Mouse (Mus musculus) lung, adult 2 months (tissue): ENCODE results near the gene Mindy4. TPM values are rescaled to one million over a fixed set of nuclear protein-coding genes. Genes with fewer than 3 reads are reported as not detected.

ENCODE experiments used
- DNase-seq: peaks from one replicate; pipeline ENCODE4 v3.0.0; 2022
- H3K4me1 ChIP-seq: fragments of 200-500 bp; 2 replicates; pipeline ENCODE4 v1.6.1; 2011; ENCODE audit warnings: low read length; ENCODE audit not compliant: control insufficient read depth, insufficient read depth
- H3K4me3 ChIP-seq: fragments of 200-500 bp; replicated peaks from 2 replicates; pipeline ENCODE3; 2011; ENCODE audit warnings: low read depth, mild to moderate bottlenecking, control low read depth, low read length; ENCODE audit errors: extremely low read depth
- CTCF ChIP-seq: fragments of 200-500 bp; IDR thresholded peaks from 2 replicates; pipeline ENCODE4 v1.5.1; 2011; ENCODE audit warnings: mild to moderate bottlenecking, low read length, control low read depth; ENCODE audit not compliant: insufficient read depth
- POLR2A ChIP-seq: fragments of 200-500 bp; IDR thresholded peaks from 2 replicates; pipeline ENCODE4 v1.6.1; 2011; ENCODE audit warnings: low read depth, mild to moderate bottlenecking, control low read depth, low read length, borderline replicate concordance; ENCODE audit errors: extremely low read depth
- WGBS: fragments of 180-500 bp; shearing (Covaris S2); methylation state at CpG from one replicate; pipeline ENCODE4 v1.1.7; 2018; 5-methylcytosine and 5-hydroxymethylcytosine counted together
- polyA plus RNA-seq: library from polyadenylated mRNA; depleted of rRNA; stranded (reverse); fragments of >200 nt; gene quantifications from 2 replicates; pipeline ENCODE4 v1.2.3, GENCODE M21; 2012

Mindy4 gene
- polyA plus RNA-seq, 1 experiment, result 35.7 TPM

DNA sequence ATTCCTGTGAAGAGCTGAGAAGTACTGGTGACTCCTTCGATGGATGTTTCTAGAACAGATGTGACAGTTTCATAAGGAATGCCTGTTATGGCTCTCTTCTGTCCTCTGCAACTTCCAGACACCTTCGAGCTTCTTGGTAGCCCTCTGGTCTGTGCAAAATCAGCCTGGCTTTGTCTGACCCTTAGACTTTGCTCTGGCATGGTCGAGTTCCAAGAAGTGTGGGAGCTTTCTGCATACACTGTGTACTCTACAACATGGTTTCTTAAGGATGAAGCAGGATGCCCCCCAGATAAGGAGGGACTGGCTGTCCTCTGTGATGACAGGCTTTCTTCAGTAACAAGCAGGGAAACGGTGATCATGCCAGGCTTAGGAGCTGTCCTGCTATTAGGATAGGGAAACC, 125.0 kb downstream of the Mindy4 start:
- H3K4me1 ChIP-seq, result peaks cover 26% of the 10 kb centered on the region
- no peak overlapping the region for H3K4me3 ChIP-seq
- 54% methylated on average over 4 of the region's 4 CpGs for WGBS
- no peak for DNase-seq
- TF ChIP-seq CTCF (no peak), POLR2A (no peak)

DNA sequence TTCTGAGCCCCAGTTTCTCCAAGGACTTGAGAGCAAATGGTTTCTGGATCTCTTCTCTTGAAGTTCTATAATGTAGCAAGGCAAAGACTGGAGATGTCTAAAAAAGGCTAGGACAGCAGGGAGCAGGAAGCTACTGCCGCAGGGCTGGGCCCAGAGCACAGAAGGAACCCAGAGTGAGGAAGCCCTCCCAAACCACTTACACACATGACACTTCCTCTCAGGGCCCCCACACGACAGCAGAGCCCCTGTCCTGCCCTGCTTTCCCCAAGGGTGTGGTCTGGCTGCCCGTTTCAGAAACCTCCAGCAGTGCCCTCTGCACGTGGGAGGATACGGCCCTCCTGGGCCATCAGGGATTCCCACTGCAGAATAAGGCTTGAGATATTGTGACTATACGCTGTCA, 128.1 kb downstream of the Mindy4 start:
- Histone ChIP-seq H3K4me3 (no peak overlapping the region), H3K4me1 (peaks cover 19% of the 10 kb centered on the region)
- TF ChIP-seq POLR2A (no peak), CTCF (no peak)
- WGBS, result 40% methylated on average over 6 of the region's 6 CpGs
- no peak for DNase-seq

DNA sequence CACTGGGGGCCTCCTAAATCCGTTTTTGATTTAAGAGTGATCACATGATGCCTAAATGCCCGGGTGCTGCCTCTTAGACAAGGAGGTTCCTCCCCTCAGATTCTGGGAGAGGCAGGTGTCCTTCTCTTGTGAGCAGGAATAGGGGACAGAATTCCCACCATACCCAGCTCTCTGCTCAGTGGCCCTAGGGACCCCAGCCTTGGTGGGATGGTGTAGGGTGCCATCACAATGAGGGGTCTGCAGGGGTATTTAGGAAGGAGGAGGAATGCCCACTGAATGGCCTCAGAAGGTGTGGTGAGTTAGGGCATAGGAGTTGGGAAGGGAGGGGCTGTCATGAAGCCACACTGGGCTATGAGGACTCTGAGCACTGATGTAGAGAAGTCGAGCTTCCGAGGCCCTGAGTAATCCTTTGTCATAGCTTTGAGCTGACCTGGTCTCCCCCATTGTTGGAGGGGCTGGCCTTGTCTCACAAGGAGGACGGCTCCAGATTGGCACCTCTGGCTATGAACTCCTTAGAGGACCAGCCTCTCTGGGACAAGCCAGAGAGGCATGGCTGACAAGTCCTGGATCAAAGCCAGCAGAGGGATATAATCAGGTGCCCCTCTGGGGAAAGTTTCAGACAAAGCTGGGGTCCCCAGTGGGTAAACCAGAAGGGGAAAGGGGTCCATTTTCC, 129.1 kb downstream of the Mindy4 start:
- H3K4me1 ChIP-seq, result peaks cover 14% of the 10 kb centered on the region
- TF ChIP-seq POLR2A (no peak), CTCF (no peak)
- no peak overlapping the region for H3K4me3 ChIP-seq
- DNase-seq, result no peak
- WGBS, result 60% methylated on average over 5 of the region's 5 CpGs

DNA sequence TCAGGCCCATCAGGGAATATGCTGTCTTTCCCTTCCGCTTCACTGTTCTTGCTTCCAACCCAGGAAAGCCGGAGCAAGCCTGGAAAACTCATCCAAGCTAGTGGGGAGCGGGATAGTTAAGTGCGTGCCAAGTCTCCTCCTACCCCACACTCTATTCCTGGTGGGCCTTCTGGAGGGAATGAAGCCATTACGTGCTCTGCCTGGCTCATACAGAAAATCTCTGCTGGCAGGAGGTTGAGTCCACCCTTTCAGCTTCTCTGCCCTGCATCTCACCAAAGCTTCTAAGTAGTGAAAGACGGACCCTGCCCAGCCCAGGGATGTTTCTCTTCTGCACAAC, 129.6 kb downstream of the Mindy4 start:
- no peak for DNase-seq
- H3K4me1 ChIP-seq, result peaks cover 14% of the 10 kb centered on the region
- TF ChIP-seq CTCF (no peak), POLR2A (no peak)
- WGBS, result 86% methylated on average over 6 of the region's 6 CpGs
- H3K4me3 ChIP-seq, result no peak overlapping the region

DNA sequence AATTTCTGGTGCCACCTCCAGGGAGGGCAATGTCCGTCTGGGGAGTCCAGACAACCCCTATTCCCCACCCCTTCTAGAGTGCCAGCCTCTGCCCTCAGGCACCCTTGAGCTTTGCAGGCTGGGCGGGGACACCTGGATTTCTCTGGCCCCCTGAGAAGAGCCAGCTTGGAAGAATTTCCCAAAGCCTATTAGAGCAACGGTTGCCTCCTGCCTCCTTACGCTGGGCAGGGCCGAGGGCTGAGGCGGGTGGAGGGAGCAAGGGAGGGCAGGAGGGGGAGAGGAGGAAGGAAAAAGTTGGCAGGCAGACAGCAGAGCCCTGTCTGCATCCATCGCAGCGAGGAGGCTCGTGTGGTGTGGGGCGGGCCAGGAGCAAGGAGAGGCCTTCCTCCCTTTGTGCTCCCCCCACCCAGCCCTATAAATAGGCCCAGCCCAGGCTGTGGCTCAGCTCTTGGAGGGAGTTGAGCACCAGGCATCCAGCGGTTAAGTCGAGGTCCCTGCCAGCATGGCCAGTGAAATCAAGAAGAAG, 132.9 kb downstream of the Mindy4 start, which contains the start of gene Aqp1:
Gene Aqp1, plus strand, starts transcription at position 444 of the 526 bp plus-strand sequence.
- TF ChIP-seq CTCF, result no peak
- TF ChIP-seq POLR2A, result peak; percentile 99
- Histone ChIP-seq H3K4me3 (peak within 1 kb of the TSS; percentile 75), H3K4me1 (peaks cover 6% of the 10 kb centered on the region)
- peak; percentile 68 for DNase-seq
- WGBS, result 4% methylated on average over 12 of the region's 12 CpGs

- Histone ChIP-seq H3K4me1 (peaks cover 10% of the 10 kb centered on the region), H3K4me3 (peak overlapping the region; percentile 75)
- WGBS, result 41% methylated on average over 5 of the region's 5 CpGs
- TF ChIP-seq POLR2A, result no peak
- no peak for TF ChIP-seq CTCF
- no peak for DNase-seq
These were observed 134.1 kb downstream of the Mindy4 start for GRCm38 (mm10) chr6:55337242-55337641.

DNA sequence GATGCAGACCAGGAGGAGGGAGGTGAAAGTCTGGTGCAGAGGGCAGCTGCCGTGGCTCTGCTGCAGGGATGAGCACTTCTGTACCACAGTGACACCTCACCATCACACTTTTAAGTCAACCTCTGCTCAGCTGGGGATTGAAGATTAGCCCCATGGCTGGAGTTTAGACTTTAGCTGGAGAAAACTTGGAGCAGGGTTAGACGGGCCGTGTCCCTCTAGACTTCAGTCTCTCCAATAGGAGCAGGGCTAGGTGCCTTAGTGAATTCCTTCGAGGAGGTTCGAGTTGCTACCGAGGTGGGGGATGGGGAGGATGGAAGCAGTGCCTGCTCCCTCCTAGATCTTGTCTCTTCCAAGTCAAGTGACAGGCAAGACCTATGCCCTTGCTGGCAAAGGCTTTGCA, 134.9 kb downstream of the Mindy4 start:
- TF ChIP-seq CTCF (no peak), POLR2A (no peak)
- H3K4me3 ChIP-seq, result peak overlapping the region; percentile 75
- no peak for DNase-seq
- H3K4me1 ChIP-seq, result peaks cover 17% of the 10 kb centered on the region
- 37% methylated on average over 6 of the region's 6 CpGs for WGBS

GRCm38 (mm10) chr6:55338934-55339825, 136.0 kb downstream of the Mindy4 start:
- no peak for TF ChIP-seq POLR2A
- no peak for TF ChIP-seq CTCF
- WGBS, result 47% methylated on average over 9 of the region's 9 CpGs

DNA sequence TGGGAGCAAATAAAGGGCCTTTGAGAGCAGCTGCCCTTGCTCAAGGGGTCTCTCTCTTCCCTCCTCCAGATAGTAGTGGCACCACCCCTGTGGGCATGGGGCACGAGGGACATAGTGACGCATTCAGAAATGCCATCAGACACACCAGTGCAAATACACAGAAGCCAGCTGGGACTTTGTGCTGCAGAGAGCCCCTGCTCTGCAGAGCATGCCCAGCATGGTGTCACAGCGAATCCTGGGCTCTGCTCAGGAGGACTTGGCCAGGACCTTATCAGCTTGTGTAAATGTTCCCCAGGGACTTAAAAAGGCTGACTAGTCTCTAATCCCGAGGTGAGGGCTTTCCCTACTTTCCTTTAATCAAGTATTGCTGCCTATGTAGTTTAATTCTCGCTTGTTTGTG, 138.5 kb downstream of the Mindy4 start:
- TF ChIP-seq CTCF (no peak), POLR2A (no peak)
- 18% methylated on average over 5 of the region's 5 CpGs for WGBS
- no peak overlapping the region for H3K4me3 ChIP-seq
- peaks cover 15% of the 10 kb centered on the region for H3K4me1 ChIP-seq
- no peak for DNase-seq

More at GRCm38 (mm10) chr6:55338934-55339825, 136.0 kb downstream of the Mindy4 start:
- DNase-seq, result no peak
- Histone ChIP-seq H3K4me3 (peak overlapping the region; percentile 75), H3K4me1 (peaks cover 17% of the 10 kb centered on the region)

- Histone ChIP-seq H3K4me3 (no peak overlapping the region), H3K4me1 (peaks cover 15% of the 10 kb centered on the region)
- 47% methylated on average over 9 of the region's 9 CpGs for WGBS
- no peak for DNase-seq
- no peak for TF ChIP-seq POLR2A
- TF ChIP-seq CTCF, result no peak
These were observed 139.1 kb downstream of the Mindy4 start for GRCm38 (mm10) chr6:55342328-55342727.
